Mouse (Mus musculus): Measurements from ENCODE around the gene Fry.

DNA sequence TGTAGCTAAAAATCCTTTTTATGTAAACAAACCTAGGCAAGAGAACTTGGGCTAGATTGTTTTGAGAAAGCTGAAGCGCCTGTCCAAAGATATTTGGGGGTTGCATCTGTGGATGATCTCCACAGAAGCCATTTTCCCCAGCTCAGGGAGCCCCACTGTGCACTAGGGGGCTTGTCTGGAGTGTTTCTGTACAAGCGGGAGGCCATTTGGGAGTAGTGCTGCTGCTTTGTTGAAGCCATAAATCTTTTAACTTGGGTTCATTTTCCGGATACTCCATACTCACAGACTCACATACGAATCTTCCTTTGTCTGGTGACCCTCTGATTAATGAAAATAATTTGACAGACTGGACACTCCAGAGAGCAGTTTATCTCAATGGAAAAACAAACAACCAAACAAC, 142.9 kb downstream of the Fry start:
- TF ChIP-seq POLR2A (IDR thresholded peaks at IDR 0.05; ENCODE audit: insufficient read depth, low read depth, low read length), result no peak
- no peak for TF ChIP-seq CTCF (IDR thresholded peaks at IDR 0.05)
